Mouse (Mus musculus): Measurements from ENCODE around the gene Avpi1.
"Not testable (repeated sequence)": the region's sequence is repeated elsewhere in the genome, so short reads cannot be mapped to it uniquely, and the experiment has no call there.

Gene Avpi1

DNA sequence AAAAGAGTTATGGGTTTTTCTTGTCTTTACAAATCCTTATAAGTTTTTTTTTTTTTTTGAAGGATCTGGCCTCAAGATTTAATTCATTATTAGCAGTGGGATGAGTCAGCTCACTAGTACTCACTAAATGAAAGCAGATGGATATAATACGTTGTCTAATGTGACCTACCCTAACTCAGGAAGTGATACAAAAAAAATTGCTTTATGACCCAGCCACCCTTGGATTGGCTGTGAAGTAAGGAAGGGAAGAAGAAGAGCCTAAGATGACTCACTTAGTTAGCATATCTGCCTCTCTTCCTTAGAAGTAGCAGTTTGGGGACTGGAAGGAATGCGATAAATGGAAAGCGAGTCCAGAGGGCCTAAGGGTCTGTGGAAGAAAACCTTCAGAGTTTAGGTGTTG, 29.5 kb downstream of the Avpi1 start:
- DNase-seq = no peak

GRCm38 (mm10) chr19:42090637-42091141, 38.2 kb downstream of the Avpi1 start:
- DNase-seq = no peak

- peak; percentile 98 to 99 for DNase-seq
These were observed 38.9 kb downstream of the Avpi1 start, which contains the start of gene Pi4k2a for GRCm38 (mm10) chr19:42089748-42090595. TSS of gene Pi4k2a (plus strand) at chr19:42090470.

GRCm38 (mm10) chr19:42089103-42089747, 39.6 kb downstream of the Avpi1 start:
- peak; percentile 61 to 74 for DNase-seq

- DNase-seq = peak; percentile 91 to 95
These were observed 42.7 kb downstream of the Avpi1 start, which contains the start of gene Morn4 for GRCm38 (mm10) chr19:42086166-42086565. TSS of gene Morn4 (minus strand) at chr19:42086357.

GRCm38 (mm10) chr19:42085690-42086089, 43.2 kb downstream of the Avpi1 start:
- DNase-seq = no peak

DNA sequence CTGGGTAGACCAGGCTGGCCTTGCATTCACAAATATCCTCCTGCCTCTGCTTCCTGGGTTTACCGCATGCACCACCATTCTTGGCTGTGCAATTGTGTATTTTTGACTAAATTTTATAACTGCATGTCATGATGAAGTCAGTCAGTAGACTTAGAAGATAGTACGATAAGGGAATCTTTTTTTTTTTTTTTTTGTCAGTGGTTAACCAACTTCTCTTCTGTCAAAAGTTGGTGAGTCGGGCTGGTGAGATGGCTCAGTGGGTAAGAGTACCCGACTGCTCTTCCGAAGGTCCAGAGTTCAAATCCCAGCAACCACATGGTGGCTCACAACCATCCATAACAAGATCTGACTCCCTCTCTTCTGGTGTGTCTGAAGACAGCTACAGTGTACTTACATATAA, 47.2 kb downstream of the Avpi1 start:
- DNase-seq = not testable (repeated sequence)

DNA sequence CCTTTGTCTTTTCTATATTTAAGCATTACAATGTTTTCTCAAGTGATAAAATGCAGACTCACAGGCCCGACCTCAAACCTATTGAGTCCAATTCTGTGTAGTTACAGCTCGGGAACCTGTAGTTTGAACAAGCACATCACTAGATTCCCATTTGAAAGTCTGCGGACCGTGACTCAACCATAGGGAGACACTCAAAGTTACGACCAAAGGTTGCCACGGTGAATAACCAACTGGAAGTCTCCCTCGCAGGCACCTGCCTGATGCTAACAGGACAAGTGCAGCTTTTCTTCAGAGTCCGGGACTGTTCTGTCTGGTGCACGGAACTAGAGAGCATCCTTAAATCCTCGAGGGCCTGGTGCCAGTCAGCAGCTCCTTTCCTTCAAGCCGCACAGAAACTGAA, 48.4 kb downstream of the Avpi1 start:
- peak in 1 of 2 experiments; percentile 29 for DNase-seq

DNA sequence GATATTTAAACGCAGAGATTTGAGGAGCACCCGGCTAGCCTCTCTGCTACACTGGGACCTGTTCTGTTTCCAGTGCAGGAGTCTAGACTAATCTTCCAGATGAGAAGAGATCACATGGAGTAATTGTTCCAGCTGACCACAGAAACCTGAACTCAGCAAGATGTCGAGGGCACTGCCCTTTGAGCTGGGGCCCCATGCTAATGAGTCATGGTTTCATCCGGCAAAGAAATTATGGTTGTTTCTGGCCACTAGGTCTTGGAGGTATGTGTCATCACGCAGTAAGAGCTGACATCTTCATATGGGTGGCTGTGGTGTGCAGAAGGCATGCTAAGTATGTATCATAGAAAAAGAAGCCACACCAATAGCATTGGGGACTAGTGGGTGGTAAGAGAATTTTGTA, 48.9 kb downstream of the Avpi1 start:
- DNase-seq = no peak

GRCm38 (mm10) chr19:42079006-42079405, 49.9 kb downstream of the Avpi1 start:
- DNase-seq = no peak

DNA sequence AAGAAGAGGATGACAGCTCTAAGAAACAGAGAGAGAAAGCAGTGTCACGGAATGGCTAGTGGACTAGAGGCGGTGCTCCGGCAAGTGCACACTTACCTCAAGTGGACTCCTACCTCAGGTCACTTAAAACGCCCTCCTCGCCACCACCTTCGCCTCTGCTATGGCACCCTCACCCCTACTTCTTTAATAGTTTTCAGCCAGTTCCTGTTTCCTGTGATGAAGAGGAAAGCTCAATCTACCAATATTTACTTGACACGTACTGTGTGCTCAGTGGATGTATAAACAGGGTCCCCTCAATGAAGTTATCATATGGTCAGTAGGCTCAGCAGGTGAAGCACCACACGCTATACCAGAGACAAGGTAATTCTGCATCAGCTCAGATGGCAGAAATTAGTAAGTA, 50.3 kb downstream of the Avpi1 start:
- DNase-seq = no peak

DNA sequence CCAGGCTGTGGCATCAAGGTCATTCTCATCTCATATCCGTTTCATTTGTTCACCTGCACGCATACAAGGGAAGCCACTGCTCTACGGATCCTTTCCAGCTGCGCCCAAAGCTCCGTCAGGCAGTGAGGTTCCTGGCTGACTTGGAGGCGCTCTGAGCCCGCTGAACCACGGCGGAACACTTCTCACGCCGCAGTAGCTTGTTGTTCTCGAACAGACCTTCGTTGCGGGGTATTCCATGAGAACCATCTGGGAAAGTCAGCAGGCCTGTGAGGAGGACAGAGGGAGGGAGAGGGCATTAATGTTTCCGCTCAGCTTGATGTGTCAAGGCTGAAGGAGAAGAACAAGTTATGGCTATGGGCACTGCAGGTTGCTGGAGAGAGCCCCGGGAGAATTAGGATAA, 52.9 kb downstream of the Avpi1 start:
- no peak for DNase-seq

GRCm38 (mm10) chr19:42075051-42075450, 53.8 kb downstream of the Avpi1 start:
- no peak for DNase-seq

Measured in kidney, postnatal 4 days (tissue).